Mouse (Mus musculus) ES-CJ7 (cell line): ENCODE measurements around the gene Mettl8.
A peak's percentile ranks its signal among the peaks of the same experiment; 100 is the strongest.

Source experiments
- DNase-seq: peaks from one replicate; pipeline ENCODE4 v3.0.0; 2011; ENCODE audit warnings: low read depth, low spot score

Gene Mettl8

GRCm38 (mm10) chr2:70932965-70933364, 122.4 kb downstream of the Mettl8 start:
- no peak for DNase-seq

- no peak for DNase-seq
These were observed 124.6 kb downstream of the Mettl8 start for GRCm38 (mm10) chr2:70930631-70931288.

GRCm38 (mm10) chr2:70929714-70930113, 125.7 kb downstream of the Mettl8 start:
- no peak for DNase-seq

- no peak for DNase-seq
These were observed 131.3 kb downstream of the Mettl8 start for GRCm38 (mm10) chr2:70924049-70924448.

GRCm38 (mm10) chr2:70922814-70923213, 132.6 kb downstream of the Mettl8 start:
- no peak for DNase-seq

- no peak for DNase-seq
These were observed 134.3 kb downstream of the Mettl8 start for GRCm38 (mm10) chr2:70920937-70921596.

- no peak for DNase-seq
These were observed 135.4 kb downstream of the Mettl8 start for GRCm38 (mm10) chr2:70919913-70920522.

- DNase-seq, result peak; percentile 43
These were observed 136.9 kb downstream of the Mettl8 start for GRCm38 (mm10) chr2:70918516-70918915.
